Mouse (Mus musculus) olfactory bulb, adult 2 months (tissue): ENCODE results near the gene Cwh43. TPM values are rescaled to one million over a fixed set of nuclear protein-coding genes. Genes with fewer than 3 reads are reported as not detected.

Experiments used
- H3K27ac ChIP-seq: fragments of 200-500 bp; 2 replicates; pipeline ENCODE4 v1.5.1; 2012; ENCODE audit warnings: low read depth, low read length; ENCODE audit not compliant: insufficient read depth
- H3K4me1 ChIP-seq: fragments of 200-500 bp; 2 replicates; pipeline ENCODE4 v1.6.1; 2012; ENCODE audit warnings: low read length; ENCODE audit not compliant: control insufficient read depth, insufficient read depth
- H3K4me3 ChIP-seq: fragments of 200-500 bp; 2 replicates; pipeline ENCODE4 v1.5.1; 2012; ENCODE audit warnings: mild to moderate bottlenecking, low read depth, low read length, moderate library complexity; ENCODE audit not compliant: insufficient read depth
- CTCF ChIP-seq: fragments of 200-500 bp; IDR thresholded peaks from 2 replicates; pipeline ENCODE4 v1.5.1; 2012; ENCODE audit warnings: low read depth, mild to moderate bottlenecking, low read length, moderate library complexity; ENCODE audit not compliant: insufficient read depth
- POLR2A ChIP-seq: fragments of 200-500 bp; IDR thresholded peaks from 2 replicates; pipeline ENCODE4 v1.6.1; 2012; ENCODE audit warnings: mild to moderate bottlenecking, low read depth, low read length, moderate library complexity; ENCODE audit not compliant: insufficient read depth
- WGBS: fragments of 180-500 bp; shearing (Covaris S2); methylation state at CpG from one replicate; pipeline ENCODE4 v1.1.7; 2018; 5-methylcytosine and 5-hydroxymethylcytosine counted together
- polyA plus RNA-seq: library from polyadenylated mRNA; stranded (reverse); fragments of >200 nt; gene quantifications from 2 replicates; pipeline ENCODE4 v1.2.4, GENCODE M21; 2012; ENCODE audit warnings: low replicate concordance; ENCODE audit not compliant: missing spikeins, insufficient read depth, insufficient read length

Gene Cwh43
- polyA plus RNA-seq, 1 experiment, result not detected

- WGBS, result 37% methylated on average over 10 of the region's 10 CpGs
- Histone ChIP-seq H3K27ac (peak overlapping the region; percentile 79), H3K4me1 (peaks cover 19% of the 10 kb centered on the region), H3K4me3 (no peak overlapping the region)
- no peak for TF ChIP-seq POLR2A
- no peak for TF ChIP-seq CTCF
Measured at GRCm38 (mm10) chr5:73368845-73369447, 36.9 kb upstream of the Cwh43 start.

DNA sequence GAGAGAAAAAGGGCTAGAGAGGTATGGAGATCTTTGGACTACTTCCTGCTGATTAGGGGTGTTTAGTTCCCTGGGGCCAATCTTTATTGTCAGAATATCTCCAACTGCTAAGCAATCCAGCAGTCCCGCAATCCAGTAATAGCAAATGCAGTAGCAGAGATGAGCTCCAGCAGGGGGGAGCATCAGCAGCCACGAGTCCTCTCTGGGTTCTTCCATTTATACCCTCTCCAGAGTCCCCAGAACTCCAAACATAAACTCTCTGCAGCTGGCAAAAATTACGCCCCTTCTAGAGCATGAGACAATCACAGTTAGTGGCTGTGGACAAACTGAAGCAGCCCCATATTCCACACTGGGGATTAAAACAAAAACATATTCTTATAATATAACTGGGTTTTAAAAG is 36.1 kb upstream of the Cwh43 start:
- WGBS, result 22% methylated on average over 3 of the region's 3 CpGs
- TF ChIP-seq POLR2A (no peak), CTCF (no peak)
- peak overlapping the region; percentile 79; the same call in 1 of the 2 replicates for H3K27ac ChIP-seq

DNA sequence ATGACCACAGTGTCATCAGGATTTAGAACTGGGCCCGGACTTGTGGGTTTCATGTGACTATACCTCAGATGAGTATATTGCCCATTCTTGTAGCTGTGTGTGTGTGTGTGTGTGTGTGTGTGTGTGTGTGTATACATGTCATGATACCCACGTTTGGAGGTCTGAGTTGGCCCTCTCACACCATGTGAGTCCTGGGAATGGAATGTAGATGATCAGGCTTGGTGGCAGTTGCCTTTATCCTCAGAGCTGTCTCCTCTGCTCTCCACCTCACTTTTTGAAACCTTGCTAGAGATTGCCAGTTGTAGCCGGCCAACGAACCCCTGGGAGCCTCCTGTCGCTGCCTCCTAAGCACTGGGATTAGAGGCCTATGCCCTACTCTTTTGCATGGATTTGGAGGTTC is 33.3 kb upstream of the Cwh43 start:
- 74% methylated on average over 5 of the region's 5 CpGs for WGBS
- Histone ChIP-seq H3K27ac (peak overlapping the region; percentile 78), H3K4me1 (peaks cover 23% of the 10 kb centered on the region), H3K4me3 (no peak overlapping the region)
- TF ChIP-seq POLR2A (no peak), CTCF (no peak)

More for the DNA sequence above, 36.1 kb upstream of the Cwh43 start:
- no peak overlapping the region for H3K4me3 ChIP-seq
- H3K4me1 ChIP-seq, result peaks cover 23% of the 10 kb centered on the region

DNA sequence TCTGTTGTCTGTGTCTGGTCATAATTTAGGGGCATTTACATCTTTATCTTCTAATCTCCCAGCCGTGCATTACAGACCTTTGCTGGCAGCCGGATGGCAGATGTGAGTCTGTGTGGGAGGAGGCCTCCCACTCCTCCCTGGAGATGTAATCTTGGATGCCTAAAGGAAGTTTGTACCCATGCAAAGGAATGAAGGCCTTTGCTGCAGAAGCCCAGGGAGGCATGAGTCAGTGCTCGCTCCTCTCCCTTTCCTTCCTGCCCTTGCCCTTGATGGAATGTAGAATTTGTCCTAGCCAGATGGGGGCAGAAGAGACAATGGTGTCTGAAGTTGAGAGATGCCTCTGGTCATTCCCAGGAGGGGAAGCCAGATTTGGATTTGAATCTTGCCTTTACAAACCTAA is 32.7 kb upstream of the Cwh43 start:
- Histone ChIP-seq H3K4me1 (peaks cover 23% of the 10 kb centered on the region), H3K4me3 (no peak overlapping the region), H3K27ac (peak overlapping the region; percentile 78)
- 40% methylated on average over 3 of the region's 3 CpGs for WGBS
- no peak for TF ChIP-seq CTCF
- no peak for TF ChIP-seq POLR2A

DNA sequence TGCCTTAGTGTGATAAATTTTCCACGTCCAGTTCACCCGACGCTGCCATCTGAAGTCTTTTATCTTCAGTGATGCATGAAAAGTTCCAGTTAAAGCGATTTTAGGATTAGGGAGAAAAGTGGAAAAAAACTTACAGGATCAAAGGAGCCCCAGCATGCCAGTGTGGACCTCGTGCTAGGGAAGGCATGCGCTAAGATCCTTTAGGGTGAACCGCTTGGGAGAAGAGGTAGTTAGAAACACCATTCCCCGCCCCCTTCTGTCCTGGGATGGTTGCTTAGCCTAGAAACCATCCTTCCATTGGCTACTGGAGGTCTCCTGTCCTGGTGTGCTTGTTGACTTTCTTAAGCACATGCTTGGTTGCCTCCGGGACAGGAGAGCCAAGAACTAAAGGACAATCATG is 29.8 kb upstream of the Cwh43 start:
- Histone ChIP-seq H3K4me1 (peaks cover 15% of the 10 kb centered on the region), H3K4me3 (no peak overlapping the region), H3K27ac (no peak overlapping the region)
- TF ChIP-seq POLR2A (no peak), CTCF (no peak)
- WGBS, result 75% methylated on average over 9 of the region's 9 CpGs

GRCm38 (mm10) chr5:73376491-73376890 is 29.4 kb upstream of the Cwh43 start:
- H3K27ac ChIP-seq, result no peak overlapping the region
- no peak for TF ChIP-seq POLR2A
- no peak for TF ChIP-seq CTCF
- WGBS, result 94% methylated on average over 7 of the region's 7 CpGs
- no peak overlapping the region for H3K4me3 ChIP-seq
- H3K4me1 ChIP-seq, result peaks cover 13% of the 10 kb centered on the region

GRCm38 (mm10) chr5:73379908-73380307 is 26.0 kb upstream of the Cwh43 start:
- Histone ChIP-seq H3K4me1 (no peaks in the 10 kb centered on the region), H3K27ac (no peak overlapping the region), H3K4me3 (no peak overlapping the region)
- no peak for TF ChIP-seq POLR2A
- TF ChIP-seq CTCF, result no peak
- WGBS, result 33% methylated on average over 3 of the region's 3 CpGs

- Histone ChIP-seq H3K4me1 (no peaks in the 10 kb centered on the region), H3K4me3 (no peak overlapping the region), H3K27ac (no peak overlapping the region)
- 62% methylated on average over 8 of the region's 8 CpGs for WGBS
- no peak for TF ChIP-seq CTCF
- TF ChIP-seq POLR2A, result no peak
Measured at GRCm38 (mm10) chr5:73380829-73381228, 25.0 kb upstream of the Cwh43 start.

DNA sequence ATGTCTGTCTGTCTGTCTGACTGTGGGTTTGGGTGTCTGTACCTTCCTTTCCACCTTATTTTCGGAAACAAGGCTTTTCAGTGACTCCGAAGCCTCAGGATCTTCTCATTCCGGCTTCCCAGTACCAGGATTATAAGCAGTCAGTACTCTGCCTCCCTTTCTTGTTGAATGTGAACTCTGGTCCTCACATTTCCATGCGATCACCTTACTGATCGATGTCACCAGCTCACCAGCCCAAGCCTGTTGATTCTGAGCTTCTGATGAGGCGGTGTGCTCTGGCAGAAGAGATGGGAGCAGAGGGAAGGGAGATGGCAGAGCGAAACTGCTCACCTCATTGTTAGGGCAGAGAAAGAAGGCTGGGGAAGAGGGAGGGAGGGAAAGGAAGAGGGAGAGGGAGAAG is 24.4 kb upstream of the Cwh43 start:
- WGBS, result 81% methylated on average over 7 of the region's 7 CpGs
- Histone ChIP-seq H3K4me3 (no peak overlapping the region), H3K27ac (no peak overlapping the region), H3K4me1 (no peaks in the 10 kb centered on the region)
- no peak for TF ChIP-seq POLR2A
- TF ChIP-seq CTCF, result no peak
